Mouse (Mus musculus) c-Kit-positive CD71-positive TER-119-negative erythroid progenitor cells, embryonic 14.5 days (primary cell): ENCODE results near the gene Iqcc.

ENCODE experiments used
- DNase-seq: peaks from one replicate; pipeline ENCODE4 v3.0.0-alpha.2; 2013; ENCODE audit warnings: low read depth

Gene Iqcc

DNA sequence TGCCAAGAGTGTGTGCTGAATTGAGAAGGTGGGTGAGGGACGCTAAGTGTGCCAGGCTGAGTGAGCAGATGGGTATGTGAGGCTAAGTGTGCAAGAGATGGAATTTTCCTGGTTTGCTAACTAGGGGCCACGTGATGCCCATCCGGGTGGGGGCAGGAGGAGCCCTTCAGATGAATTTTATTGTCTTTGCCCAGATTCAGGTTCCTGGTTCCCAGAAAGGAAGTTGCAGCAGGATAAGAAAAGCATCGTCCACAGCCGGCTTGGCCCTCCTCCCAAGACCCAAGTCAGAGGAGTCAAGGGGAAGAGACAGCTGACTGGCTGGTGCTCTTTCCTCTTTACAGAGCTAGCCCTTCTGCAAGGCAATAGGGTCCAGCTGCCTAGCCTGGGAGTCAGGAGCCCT, 40.4 kb downstream of the Iqcc start, which contains the start of gene Fam167b:
Fam167b (minus strand) TSS at position 84 of the 400 bp plus-strand sequence.
- DNase-seq: no peak

- no peak for DNase-seq
These were observed 41.2 kb downstream of the Iqcc start for GRCm38 (mm10) chr4:129577688-129578087.

DNA sequence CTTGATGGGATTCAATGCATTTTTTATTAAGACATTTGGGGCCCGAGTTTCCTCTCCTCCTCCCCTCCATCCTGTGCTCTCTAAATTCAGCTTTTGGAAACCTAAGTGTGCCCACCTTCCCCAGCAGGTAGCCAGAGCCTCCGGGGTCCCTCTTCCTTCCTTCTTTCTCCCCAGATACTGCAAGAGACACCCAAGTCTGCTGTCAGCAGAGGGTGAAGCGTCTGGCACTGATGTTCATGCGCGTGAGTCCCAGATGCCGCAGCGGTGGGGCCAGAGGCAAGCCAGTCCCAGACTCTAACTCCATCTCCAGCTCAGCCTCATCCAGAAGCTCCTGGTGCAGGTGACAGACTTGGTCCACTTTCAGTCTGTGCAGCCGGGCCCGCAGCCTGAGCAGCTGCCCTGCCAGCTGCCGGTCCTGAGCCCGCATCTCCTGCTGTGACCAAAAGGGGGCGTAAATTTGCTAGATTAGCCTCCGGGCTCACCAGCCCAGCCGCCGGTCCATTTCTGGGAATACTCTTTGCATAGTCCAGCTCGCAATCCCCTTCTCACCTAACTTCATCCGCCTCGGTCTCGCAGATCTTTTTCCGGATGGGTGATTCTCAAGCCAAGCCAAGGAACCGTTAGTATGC, 41.9 kb downstream of the Iqcc start:
- DNase-seq: no peak

DNA sequence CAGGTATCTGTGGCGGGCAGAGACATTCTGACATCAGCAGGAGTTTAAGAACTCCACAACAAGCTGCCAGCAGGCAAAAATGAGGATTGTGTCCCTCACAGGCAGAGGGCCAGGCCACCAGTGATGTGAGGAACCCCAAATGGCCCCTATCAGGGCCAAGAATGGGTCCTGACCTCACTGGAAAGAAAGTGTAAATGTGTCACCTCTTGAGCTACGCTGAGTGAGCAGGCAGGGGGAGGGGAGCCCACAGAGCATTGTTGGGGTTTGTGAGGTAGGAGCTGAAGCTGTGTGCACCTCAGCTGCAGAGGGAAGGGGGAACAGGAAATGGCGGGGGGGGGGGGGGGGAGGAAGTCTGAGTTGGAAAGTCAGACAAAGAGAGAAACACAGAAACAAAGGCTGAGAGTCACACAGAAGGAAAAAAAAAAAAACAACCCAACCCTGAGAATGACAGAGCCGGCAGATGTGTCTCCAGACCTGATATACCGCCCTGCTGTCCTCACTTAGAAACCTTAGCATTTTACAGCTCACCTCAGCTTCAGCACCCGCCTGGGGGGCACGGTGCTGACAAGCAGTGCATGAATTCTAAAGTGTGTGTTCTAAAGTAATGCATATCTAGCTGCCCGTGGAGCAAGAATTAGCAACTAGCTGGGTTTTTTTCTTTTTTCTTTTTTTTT, 43.6 kb downstream of the Iqcc start:
- DNase-seq: no peak

- no peak for DNase-seq
These were observed 45.5 kb downstream of the Iqcc start, which contains the start of gene Lck for GRCm38 (mm10) chr4:129573430-129573829. Gene Lck (minus strand): TSS chr4:129573641.

- DNase-seq: no peak
These were observed 45.9 kb downstream of the Iqcc start for GRCm38 (mm10) chr4:129573093-129573370.

- DNase-seq: no peak
These were observed 46.4 kb downstream of the Iqcc start for GRCm38 (mm10) chr4:129572236-129573092.

DNA sequence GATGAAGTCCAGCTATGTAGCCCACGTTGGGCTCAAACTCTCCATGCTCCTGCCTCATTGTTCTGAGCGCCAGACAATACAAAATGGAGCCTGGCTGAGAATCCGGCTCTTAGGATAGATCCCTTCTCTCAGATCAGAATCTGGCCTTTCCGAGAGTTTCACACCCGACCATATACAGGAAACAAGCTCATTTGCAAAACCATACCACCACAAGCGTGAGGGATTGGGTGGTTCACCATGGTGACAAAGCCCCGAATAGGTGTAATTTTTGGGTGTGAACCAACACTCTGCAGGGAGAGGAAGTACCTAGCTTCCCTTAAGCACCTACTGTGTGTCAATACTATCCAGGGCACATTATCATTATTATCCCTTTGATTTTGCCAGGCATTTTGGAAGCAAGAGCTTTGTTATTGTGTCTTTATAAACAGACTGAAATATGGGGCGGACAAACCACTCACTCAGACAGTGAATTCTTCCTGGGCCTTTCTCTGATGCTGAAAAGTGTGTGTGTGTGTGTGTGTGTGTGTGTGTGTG, 47.3 kb downstream of the Iqcc start:
- no peak for DNase-seq

GRCm38 (mm10) chr4:129570028-129570427, 48.9 kb downstream of the Iqcc start:
- no peak for DNase-seq

- no peak for DNase-seq
These were observed 50.5 kb downstream of the Iqcc start for GRCm38 (mm10) chr4:129568366-129568765.

DNA sequence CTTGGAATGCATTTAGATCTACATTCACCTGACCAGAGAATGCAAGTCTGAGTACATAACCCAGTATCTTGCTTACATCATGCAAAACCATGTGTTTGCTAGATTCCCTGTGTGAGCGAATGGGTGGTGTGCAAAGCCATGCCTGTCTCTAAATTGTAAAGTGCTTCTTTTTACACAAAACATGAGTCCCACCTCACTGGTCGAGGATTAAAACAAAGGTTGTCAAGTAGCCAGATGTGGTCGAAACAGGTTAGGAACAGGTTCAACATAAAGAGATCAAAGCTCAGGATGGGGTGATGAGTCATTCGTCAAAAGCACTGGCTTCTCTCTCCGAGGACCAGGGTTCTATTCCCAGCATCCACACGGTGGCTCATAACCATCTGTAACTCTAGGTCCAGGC, 53.8 kb downstream of the Iqcc start:
- no peak for DNase-seq
